Mouse (Mus musculus) left cerebral cortex, adult 9 months (tissue): Measurements from ENCODE around the gene Pgm2.
A peak's percentile ranks its signal among the peaks of the same experiment; 100 is the strongest.

ENCODE experiments used
- DNase-seq, 2 experiments: peaks; one replicate each; pipeline ENCODE4 v3.0.0; 2022; ENCODE audit warnings: low spot score in 2 of 2

Pgm2 gene

DNA sequence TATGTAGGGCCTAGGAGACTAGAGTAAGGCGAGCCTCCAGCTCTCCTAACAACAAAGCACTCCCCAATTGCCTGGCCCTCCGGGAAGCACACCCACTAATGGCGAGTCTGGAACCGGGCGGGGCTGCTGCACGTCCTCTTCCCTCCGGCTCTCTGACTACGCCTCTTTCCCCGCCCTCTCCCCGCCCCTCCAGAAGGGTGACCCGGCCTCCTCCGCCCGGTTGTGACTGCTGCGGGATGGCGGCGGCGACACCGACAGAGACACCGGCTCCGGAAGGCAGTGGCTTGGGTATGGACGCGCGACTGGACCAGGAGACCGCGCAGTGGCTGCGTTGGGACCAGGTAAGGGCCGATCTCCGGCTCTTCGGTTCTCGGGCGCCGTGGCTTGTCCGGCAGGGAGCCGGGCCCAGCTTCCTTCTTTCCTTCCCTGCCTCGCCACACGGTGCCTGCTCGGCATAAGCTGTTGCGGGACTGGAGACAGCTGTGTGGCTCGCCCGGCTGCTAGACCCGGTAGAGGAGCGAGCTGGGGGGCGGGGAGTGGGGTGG, at the start of gene Pgm2:
Pgm2 (plus strand) TSS at position 203 of the 545 bp plus-strand sequence.
- peak; percentile 36 to 75 for DNase-seq

DNA sequence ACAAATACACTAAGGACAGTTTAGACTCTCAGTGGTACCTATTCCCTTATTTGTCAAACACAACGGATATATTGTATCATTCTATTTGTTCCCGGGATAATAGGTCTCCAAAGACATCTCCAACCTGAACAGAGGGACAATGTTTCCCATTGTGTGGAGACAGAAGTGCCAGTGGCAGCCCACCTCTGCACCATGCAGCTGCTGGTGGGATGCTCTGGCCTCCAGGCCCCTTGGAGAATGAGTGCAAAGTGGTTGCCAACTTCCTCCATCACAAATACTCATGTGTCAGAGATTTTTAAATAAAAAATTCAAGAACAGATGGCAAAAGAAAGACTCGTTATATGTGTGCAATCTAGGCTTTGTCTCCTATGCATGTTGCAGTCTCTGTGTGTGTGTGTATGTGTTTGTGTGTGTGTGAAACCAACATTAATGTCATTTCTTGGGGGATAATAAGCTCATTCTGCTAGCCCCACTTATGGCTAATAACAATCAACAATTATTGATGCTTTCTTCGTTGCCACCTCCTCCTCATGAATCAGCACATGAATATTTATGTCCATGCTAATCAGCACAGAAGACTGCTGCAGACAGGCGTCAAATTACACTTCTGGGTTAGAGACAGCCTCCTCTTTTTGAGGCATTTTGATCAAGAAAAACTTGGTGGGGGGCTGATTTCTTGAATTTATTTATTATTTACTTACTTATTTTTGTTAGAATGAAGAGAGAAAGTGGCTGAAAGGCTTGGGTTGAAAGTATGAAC, 48.9 kb upstream of the Pgm2 start:
- no peak for DNase-seq

DNA sequence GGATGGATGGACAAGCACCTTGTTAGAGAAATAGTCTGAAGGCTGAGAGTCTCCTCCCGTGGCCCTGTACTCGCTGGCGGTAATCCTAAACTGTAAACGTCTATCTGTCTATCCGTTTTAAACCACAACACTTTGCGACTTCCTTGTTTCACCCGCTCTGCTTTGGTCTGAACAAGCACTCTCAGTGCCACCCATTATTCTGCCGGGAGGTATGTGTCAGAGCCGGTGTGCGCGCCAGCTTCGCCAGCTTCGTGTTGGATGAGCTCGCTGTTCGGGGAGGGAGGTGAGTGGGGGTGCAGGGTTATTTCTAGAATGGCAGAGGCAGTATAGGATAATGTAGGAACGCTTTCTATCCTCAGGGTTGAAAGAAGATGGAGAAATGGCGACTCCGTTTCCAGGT, 48.0 kb upstream of the Pgm2 start:
- peak in 1 of 2 experiments; percentile 56 for DNase-seq

DNA sequence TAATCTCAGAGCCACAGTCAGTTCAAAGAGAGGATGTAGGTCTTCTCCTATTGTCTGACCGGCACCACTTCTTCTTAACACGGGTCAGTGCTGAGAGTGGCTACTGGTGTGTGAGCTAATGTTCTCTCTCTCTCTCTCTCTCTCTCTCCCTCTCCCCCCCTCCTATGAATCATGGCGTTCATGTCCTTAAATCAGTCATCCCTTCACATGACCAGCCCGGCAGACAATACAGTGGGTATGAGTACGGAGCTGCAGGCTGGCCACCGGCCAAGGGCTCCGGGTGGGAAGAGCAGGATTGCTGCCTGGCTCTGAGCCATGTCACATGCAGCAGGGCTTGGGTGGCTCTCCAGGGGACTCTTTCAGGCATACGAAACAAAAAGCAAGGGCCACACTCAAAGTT, 47.2 kb upstream of the Pgm2 start:
- DNase-seq, result no peak

DNA sequence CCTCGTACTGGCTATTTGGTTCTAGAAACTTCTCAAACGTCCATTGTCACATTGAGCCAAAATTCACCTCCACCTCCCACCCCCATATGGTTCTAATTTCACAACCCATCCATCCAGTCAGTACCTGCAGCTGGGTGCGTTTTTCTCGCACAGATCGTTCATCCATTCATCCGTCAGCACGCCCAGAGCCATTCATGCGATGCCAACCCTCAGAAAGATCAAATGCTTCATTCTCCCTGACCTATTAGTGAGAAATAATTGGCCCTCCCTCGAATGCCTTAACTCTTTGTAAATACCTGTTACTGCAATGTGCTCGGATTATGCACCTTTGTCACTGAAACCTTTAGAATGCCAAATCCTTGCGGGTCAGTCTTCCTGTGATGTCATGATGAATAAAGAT, 45.8 kb upstream of the Pgm2 start:
- no peak for DNase-seq

DNA sequence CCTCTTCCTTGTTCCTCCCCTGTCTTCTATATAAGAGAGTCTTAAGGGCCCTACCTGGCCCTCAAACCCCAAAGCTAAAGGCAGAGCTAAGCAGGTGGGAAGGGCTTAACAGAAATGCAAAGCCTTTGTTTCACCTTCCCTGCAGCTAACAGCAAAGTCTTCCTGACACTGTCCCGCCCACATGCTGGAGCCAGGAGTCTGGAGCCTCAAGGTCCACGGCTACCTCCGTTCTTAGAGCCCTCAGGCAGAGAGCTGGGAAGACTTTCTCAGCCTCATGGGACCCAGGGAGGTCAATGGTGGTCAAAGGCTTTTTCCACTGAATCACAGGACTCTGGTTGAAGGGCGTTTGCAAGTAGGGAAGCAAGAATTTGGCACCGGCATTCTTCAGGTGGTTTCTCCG, 44.8 kb upstream of the Pgm2 start:
- no peak for DNase-seq

DNA sequence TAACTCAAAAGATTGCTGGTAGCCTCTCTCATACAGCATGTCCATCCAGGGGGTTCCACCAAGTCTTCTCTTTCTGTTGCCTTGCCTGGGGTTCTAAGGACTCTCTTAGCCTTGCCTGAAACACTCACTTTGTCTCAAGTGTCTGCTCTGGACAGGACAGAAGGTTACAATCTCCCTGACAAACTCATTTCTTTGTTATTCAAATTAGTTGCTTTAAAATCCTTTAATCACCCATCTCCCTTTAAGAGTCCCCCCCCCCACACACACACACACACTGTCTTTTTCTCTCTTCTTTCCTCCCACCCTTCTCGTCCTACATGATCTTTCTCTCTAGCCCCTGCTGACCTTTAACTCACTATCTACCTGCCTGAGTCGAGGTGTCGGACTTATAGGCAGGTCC, 44.1 kb upstream of the Pgm2 start:
- no peak for DNase-seq

DNA sequence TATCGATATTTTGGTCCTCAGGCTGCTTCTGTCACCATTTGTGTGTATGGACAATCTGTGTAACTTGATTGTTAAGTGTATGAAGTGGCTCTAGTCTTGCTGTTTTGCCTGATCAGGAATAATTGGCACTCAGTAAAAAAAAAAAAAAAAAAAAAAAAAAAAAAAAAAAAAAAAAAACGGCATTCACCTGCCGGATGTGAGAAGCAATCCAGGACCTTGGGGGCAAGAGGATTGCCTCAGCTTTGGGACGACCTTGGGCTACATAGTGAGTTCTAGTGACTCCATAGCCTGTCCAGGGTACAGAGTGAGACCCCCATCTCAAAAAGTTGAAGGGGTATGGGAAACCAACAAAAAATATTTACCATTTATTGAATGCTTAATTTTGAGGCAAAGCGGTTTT, 43.5 kb upstream of the Pgm2 start:
- DNase-seq, result no peak

DNA sequence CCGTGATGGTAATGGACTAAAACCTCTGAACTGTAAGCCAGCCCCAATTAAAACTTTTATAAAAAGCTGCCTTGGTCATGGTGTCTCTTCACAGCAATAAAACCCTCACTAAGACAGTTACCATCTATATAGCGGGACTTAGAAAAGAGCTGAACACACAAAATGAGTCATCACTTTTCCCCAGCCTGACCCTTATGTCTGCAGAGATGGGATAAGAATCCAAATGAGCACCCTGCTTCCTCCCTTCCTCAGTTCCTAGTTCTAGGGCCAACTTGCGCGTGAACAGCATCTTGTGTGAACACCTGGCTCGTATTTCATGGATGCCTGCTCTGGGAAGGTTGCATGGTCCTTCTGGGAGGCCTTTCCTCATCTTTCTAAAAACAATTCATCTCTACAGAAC, 39.7 kb upstream of the Pgm2 start:
- DNase-seq, result no peak

DNA sequence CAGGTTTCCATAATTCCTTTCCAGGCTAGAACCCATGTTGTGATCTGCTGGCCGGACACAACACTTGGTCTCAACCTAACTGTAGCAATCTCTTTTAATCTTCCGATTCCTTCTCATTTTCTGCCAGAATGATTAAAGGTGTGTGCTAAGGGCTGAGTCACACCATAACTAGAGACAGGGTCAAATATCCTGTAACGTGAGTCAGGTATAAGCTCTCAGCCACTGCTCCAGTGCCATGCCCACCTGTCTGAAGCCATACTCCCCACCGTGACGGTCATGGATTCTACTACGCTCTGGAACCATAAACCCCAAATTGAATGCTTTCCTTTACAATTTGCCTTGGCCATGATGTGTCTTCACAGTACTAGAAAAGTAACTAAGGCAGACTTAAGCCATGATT, 36.5 kb upstream of the Pgm2 start:
- no peak for DNase-seq

DNA sequence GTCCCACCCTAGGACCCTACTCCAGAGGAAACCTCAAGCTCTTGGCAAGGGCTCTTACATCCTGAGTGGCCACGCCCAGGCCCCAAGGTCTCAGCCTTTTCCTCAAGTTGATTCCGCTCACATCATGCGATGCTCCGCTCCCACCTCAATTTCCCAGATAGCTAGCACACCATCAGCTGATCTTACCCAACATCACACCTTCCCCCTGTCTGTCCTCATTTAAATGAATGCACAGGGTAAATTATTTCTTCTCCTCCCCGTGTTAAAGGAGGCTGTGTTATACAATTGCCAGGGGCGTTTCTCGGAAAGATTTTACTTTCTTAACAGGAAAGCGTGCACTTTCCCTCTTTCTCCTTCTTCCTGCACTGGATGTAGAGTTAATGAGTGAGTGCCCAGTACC, 31.9 kb upstream of the Pgm2 start:
- no peak for DNase-seq

DNA sequence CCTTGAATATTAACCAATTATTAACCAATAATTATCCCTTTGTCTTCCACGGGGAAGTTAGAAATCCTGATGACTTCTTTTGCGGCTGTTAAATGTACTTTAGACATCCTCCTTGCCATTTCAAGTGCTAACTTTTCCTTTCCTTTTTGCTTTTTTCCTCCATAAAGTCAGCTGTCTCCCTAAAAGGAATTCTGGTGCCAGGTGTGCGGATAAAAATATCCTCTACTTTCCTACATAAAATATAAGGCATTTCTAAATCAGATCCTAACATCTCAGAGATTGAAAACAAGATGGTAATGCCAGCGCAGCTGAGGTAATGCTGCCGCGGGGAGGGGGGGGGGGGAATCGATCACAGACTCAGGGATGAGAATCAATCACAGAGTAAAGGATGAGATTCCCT, 31.1 kb upstream of the Pgm2 start:
- DNase-seq, result peak in 1 of 2 experiments; percentile 48

DNA sequence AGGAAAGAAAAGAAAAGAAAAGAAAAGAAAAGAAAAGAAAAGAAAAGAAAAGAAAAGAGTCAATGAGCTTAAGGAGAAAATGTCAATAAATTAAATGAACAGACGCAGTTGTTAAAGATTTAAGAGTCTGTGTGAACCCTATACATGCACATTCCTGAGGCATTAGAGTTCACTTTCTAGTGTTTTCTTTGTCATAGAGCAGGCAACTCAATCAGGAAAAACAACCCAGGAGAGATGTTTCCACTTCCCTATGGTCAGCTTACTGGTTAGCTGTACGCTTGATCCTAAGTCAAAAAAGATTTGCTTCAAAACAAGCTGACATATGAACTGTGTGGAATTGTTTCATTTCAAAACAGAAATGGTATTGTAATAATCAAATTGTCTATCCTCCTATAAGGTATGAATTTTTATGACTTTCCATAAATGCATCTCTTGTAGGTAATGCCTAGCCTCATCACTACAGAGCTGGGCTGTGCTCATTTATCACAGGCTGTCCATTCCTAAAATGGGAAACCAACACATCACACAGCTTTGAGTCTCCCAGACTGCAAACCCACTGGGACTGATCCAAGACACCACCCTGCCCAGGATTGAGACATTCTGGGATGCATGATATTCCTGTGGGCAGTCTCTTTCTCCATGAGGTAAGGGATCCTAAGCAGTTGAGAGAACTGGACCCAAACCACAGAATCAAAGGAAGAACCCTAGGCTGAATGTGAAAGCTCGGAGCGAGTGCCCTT, 29.7 kb upstream of the Pgm2 start:
- no peak for DNase-seq

DNA sequence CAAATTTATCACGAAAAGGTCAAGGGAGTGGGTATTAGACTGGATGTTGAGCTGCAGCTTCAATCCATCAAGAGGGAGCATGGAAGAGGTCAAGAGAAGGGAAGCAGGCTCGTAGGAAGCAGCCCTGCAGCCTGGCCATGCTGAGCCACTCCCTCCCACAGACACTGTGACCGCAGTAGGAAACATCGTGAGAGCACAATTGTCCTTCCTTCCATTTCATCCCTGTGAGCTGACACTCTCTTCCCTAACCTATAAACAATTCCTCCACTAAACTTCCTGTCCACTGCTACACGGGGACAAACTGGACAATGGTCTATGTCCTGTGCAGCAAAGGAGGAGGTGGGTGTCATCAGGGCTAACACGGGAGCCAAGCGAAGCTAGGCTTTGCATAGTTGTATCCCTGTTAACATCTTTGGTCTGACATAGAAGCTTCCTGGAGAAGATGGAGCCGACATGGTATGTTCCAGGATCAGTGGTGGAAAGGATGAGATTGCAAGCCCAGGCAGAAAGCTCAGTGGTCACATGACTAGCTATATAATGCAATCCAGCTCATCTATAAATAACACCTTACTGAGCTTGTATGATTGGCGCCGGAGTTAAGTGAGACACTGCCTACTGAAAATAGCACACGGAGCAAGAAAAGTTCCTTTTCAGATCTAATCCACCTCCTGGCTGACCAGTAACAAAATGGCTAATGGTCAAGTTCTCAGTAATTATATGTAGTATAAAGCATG, 29.0 kb upstream of the Pgm2 start:
- DNase-seq, result peak in 1 of 2 experiments; percentile 43

DNA sequence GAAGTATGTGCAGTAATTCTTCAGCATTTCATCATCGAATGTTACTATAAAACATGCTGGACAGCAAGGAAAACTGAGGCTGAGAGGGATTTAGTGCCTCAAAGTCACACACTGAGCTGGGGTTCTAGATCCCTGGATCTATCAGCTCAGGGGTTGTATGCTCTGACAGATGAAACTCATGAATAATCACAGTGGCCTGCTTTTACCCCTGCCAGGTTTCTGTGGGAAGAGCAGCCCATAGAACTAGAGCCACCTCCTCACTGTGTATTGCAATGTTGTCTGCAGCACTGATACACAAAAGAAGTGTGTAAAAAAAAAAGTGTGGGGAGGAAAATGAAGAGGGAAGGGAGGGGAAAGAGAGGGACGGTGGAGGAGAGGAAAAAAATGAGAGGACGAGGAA, 28.3 kb upstream of the Pgm2 start:
- no peak for DNase-seq

DNA sequence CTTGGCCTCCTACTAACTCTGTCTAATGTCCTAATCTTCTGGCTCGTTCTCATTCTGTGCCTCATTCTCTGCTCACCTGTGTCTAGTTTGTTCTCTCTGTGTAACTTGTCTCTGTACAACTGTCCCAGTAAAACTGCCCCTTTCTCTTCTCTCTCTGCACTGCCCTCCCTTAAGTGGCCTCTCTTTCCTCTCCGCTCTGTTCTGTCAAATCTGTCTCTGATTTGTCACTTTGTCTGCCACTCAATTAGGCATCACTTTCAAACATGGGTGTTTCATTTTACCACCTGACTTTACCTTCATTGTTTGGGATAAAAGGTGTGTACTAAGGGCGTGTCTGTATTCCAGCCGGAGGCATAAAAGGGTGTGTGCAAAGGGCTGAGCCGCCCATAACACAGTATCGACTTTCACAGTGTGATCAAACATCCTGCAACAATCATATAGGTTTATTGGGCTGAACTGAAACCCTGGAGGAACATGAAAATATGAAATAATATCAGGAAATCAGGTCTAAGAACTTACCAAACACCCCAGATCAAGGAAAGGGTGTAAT, 27.2 kb upstream of the Pgm2 start:
- no peak for DNase-seq

DNA sequence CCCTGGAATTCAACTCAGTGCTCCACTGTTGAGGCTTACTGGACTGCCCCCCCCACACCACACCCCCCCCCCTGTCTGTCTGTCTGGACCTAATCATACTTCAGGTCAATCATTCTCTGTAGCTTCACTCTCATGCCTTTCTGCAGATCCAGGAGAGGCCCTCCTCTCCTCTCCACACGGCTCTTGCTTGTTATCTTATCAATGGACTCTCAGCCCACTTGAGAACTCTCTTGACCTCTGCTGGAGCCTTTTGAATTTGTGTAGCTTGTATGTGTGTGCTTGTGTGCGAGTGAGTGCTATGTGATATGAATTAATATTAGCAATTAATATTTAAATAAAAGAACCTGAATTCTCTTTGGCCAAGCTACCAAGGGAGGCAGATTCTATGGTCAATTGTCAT, 26.6 kb upstream of the Pgm2 start:
- no peak for DNase-seq

DNA sequence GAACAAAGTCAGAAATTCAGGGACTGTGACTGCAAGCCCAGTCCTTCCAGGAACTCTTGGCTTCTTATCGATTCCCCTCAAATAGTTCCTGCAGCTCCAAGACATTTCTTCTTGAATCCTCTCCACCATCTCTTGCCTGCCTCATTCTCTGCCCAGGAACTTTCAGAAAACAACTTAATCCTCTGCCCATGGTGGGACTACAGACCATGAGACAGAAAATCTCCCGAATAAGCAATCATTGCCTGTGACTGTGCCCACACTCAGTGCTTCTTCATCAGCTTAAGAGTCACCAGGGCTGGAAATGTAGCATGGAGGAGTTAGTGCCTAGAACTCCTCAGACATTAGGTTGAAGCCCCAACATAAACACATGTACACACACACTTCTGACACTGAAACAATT, 25.2 kb upstream of the Pgm2 start:
- DNase-seq, result no peak

DNA sequence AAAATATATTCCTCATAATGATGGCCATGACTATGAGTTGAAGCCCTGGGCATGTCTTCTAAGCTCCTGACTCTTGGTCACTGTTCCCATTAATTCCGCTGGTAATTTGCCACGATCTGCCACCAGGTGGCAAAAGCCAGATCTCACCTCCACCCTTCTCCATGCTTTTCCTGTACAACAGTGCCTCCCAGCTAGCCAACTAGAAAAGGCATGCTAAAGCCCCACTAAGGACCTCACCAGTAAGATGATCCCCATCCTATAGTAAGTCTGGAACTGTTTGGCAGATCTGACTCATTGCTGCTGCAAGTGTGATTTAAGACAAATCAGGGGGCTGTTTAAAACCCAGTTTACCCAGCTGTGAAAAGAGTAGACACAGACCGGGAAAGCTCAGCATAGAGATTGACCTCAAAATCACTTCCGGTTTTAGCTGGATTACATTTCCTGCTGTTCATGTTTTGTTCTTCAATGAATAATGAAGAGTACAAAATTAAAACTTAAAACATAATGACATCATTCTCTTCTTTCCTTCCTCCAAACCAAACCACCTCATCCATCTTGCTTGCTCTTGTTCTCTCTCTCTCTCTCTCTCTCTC, 22.6 kb upstream of the Pgm2 start:
- peak in 1 of 2 experiments; percentile 54 for DNase-seq

DNA sequence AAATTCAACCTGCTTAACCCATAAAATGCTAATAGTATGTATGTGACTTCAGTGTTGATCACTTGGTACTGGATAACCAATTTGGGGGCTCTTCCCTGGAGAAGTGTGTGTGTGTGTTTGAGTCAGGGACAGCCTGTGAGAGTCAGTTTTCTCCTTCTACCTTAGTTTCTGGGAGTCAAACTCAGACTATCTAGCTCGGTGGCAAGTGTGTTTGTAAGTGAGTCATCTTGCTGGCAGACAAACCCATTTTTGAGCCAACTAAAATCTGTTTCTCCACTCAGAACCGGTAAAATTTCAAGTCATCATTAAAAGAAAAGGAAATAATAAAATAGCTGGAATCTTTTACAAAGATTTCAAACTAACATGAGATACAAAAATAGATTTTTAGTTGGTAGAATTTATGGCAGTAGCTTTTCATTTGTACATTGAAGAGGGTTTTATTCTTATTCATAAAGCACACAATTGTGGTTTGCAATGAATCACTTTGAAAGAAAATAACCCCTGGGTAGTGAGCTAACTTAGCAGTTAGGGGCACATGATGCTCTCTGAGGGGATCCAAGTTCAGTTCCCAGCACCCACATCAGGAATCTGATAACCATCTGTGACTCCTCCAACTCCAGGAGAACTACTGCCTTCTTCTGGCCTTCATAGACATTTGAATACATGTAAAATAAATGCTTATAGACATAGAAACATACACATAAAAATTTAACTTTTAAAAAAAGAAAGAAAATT, 21.8 kb upstream of the Pgm2 start:
- no peak for DNase-seq

DNA sequence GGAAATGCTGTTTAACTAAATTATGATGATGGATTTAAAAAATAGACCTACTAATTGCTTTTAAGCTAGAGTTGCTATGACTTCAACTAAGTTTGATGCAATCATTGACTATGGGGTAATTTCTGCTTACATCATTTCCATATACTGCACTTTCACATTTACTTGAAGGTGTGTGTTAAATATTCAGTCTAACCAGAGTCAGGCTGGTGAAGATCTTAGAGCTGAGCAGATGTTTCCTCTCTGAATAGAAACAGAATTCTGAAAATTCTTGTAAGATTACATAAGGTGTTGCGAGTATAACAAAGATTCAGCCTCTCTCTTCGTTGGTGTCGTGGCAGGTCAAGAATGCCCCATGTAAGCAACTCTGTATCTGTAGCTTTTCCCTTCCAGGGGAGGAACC, 18.3 kb upstream of the Pgm2 start:
- no peak for DNase-seq
